Mouse (Mus musculus) G1E (cell line): ENCODE measurements around the gene Hoxb6. TPM values are rescaled to one million over a fixed set of nuclear protein-coding genes. Genes with fewer than 3 reads are reported as not detected.

ENCODE experiments used
- ATAC-seq: 2 replicates; pipeline ENCODE4 v1.8.0; 2016; ENCODE audit warnings: mild to moderate bottlenecking; ENCODE audit not compliant: insufficient number of reproducible peaks, poor library complexity, low FRiP score, severe bottlenecking; ENCODE audit errors: extremely low read depth
- DNase-seq: peaks from one replicate; pipeline ENCODE4 v3.0.0; 2012; ENCODE audit warnings: low spot score
- H3K27me3 ChIP-seq: 2 replicates; pipeline ENCODE4 v1.6.1; 2012; ENCODE audit warnings: mild to moderate bottlenecking, low read length, inconsistent platforms; ENCODE audit not compliant: insufficient read depth
- H3K36me3 ChIP-seq: replicated peaks from 2 replicates; pipeline ENCODE3; 2012; ENCODE audit warnings: mild to moderate bottlenecking, inconsistent platforms
- H3K4me1 ChIP-seq: 2 replicates; pipeline ENCODE4 v1.6.1; 2012; ENCODE audit warnings: low read depth, low read length, inconsistent platforms, mixed read lengths; ENCODE audit not compliant: insufficient read depth
- H3K4me3 ChIP-seq: 2 replicates; pipeline ENCODE4 v1.5.1; 2012; ENCODE audit warnings: low read depth, mild to moderate bottlenecking, inconsistent platforms, low read length, moderate library complexity, mixed read lengths
- H3K9me3 ChIP-seq: replicated peaks from 2 replicates; pipeline ENCODE4 v1.6.1; 2012; ENCODE audit warnings: inconsistent platforms
- CTCF ChIP-seq: IDR thresholded peaks from 2 replicates; pipeline ENCODE4 v1.5.1; 2012; ENCODE audit warnings: low read depth, low read length, inconsistent platforms, mixed read lengths
- GATA1 ChIP-seq: IDR thresholded peaks from 2 replicates; pipeline ENCODE4 v1.6.1; 2012; ENCODE audit warnings: borderline replicate concordance, low read length, inconsistent platforms, mixed read lengths
- GATA2 ChIP-seq: IDR thresholded peaks from 2 replicates; pipeline ENCODE4 v1.6.1; 2012; ENCODE audit warnings: low read depth, low read length, inconsistent platforms, borderline replicate concordance
- POLR2AphosphoS5 ChIP-seq: IDR thresholded peaks from 2 replicates; pipeline ENCODE4 v1.6.1; 2012; ENCODE audit warnings: low read depth, low read length, inconsistent platforms; ENCODE audit not compliant: insufficient replicate concordance
- TAL1 ChIP-seq: conservative IDR thresholded peaks from 2 replicates; pipeline ENCODE4 v1.6.1; 2012; ENCODE audit warnings: low read depth, low read length, inconsistent platforms, mixed read lengths
- polyA plus RNA-seq: library from polyadenylated mRNA; stranded (reverse); fragments of >175 nt; gene quantifications from 2 replicates; pipeline ENCODE4 v1.2.3, GENCODE M21; 2012
- total RNA-seq, 2 experiments: library from RNA; stranded (forward) in 1 of 2; stranded (reverse) in 1 of 2; fragments of 200-1000 nt in 1 of 2; fragments of >200 nt in 1 of 2; fragmentation: Nextera tagmentation in 1 of 2; gene quantifications; 2 replicates each; pipeline ENCODE4 v1.2.3; 2014 to 2017

Gene Hoxb6
- total and polyA plus RNA-seq, 3 experiments, result 0.26 TPM; not detected in 2

DNA sequence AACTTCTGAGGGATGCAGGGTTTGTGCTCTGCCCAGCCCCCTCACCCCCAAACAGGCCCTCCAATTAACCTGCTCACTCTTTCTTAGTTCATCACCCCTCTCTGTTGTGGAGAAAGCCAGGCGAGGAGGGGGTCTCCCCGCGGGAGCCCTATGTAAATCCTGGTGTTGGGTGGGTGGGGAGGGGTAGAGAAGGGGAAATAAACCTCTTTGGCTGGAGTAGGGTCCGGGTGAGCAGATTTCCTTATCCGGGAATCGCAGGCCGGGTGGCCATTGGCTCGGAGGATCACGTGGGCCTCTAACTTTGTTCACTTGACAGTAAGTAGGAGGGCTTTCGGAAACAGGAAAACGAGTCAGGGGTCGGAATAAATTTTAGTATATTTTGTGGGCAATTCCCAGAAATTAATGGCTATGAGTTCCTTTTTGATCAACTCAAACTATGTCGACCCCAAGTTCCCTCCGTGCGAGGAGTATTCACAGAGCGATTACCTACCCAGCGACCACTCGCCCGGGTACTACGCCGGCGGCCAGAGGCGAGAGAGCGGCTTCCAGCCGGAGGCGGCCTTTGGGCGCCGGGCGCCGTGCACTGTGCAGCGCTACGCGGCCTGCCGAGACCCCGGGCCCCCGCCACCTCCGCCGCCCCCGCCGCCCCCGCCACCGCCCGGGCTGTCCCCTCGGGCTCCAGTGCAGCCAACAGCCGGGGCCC, 26.2 kb downstream of the Hoxb6 start:
- TF ChIP-seq GATA1, result no peak
- no peak for TF ChIP-seq TAL1
- no peak for TF ChIP-seq POLR2AphosphoS5
- no peak for TF ChIP-seq GATA2
- no peak for TF ChIP-seq CTCF
- ATAC-seq, result no peak
- H3K4me1 ChIP-seq, result no peaks in the 10 kb centered on the region
- H3K36me3 ChIP-seq, result no peaks in the 10 kb centered on the region
- no peak for DNase-seq
- peaks cover 50% of the 10 kb centered on the region for H3K27me3 ChIP-seq
- no peak overlapping the region for H3K4me3 ChIP-seq
- H3K9me3 ChIP-seq, result no peaks in the 10 kb centered on the region

GRCm38 (mm10) chr11:96319071-96319902, 27.0 kb downstream of the Hoxb6 start:
- ATAC-seq (no peak), DNase-seq (no peak)
- no peak overlapping the region for H3K4me3 ChIP-seq
- no peaks in the 10 kb centered on the region for H3K36me3 ChIP-seq
- no peaks in the 10 kb centered on the region for H3K4me1 ChIP-seq
- TF ChIP-seq TAL1 (no peak), GATA2 (no peak), CTCF (no peak), POLR2AphosphoS5 (no peak), GATA1 (no peak)
- H3K27me3 ChIP-seq, result peaks cover 49% of the 10 kb centered on the region
- H3K9me3 ChIP-seq, result no peaks in the 10 kb centered on the region

GRCm38 (mm10) chr11:96319910-96320309, 27.6 kb downstream of the Hoxb6 start:
- no peak for DNase-seq
- H3K27me3 ChIP-seq, result peaks cover 46% of the 10 kb centered on the region
- H3K9me3 ChIP-seq, result no peaks in the 10 kb centered on the region
- no peak overlapping the region for H3K4me3 ChIP-seq
- no peaks in the 10 kb centered on the region for H3K4me1 ChIP-seq
- TF ChIP-seq POLR2AphosphoS5 (no peak), TAL1 (no peak), GATA1 (no peak), GATA2 (no peak), CTCF (no peak)
- H3K36me3 ChIP-seq, result no peaks in the 10 kb centered on the region
- no peak for ATAC-seq

GRCm38 (mm10) chr11:96320688-96321087, 28.4 kb downstream of the Hoxb6 start:
- Histone ChIP-seq H3K36me3 (no peaks in the 10 kb centered on the region), H3K4me3 (no peak overlapping the region), H3K9me3 (no peaks in the 10 kb centered on the region), H3K27me3 (peaks cover 43% of the 10 kb centered on the region), H3K4me1 (no peaks in the 10 kb centered on the region)
- ATAC-seq (no peak), DNase-seq (no peak)
- TF ChIP-seq CTCF (no peak), TAL1 (no peak), POLR2AphosphoS5 (no peak), GATA1 (no peak), GATA2 (no peak)

- no peaks in the 10 kb centered on the region for H3K9me3 ChIP-seq
- no peak for TF ChIP-seq GATA2
- TF ChIP-seq TAL1, result no peak
- H3K27me3 ChIP-seq, result peaks cover 52% of the 10 kb centered on the region
- H3K4me3 ChIP-seq, result no peak overlapping the region
- no peaks in the 10 kb centered on the region for H3K36me3 ChIP-seq
- DNase-seq (no peak), ATAC-seq (no peak)
- H3K4me1 ChIP-seq, result no peaks in the 10 kb centered on the region
Observed at GRCm38 (mm10) chr11:96321846-96322245, 29.6 kb downstream of the Hoxb6 start.

- no peak for DNase-seq
- no peak for ATAC-seq
- H3K27me3 ChIP-seq, result peaks cover 50% of the 10 kb centered on the region
Observed at GRCm38 (mm10) chr11:96322738-96323137, 30.5 kb downstream of the Hoxb6 start.

More at GRCm38 (mm10) chr11:96322738-96323137, 30.5 kb downstream of the Hoxb6 start:
- Histone ChIP-seq H3K4me1 (no peaks in the 10 kb centered on the region), H3K36me3 (no peaks in the 10 kb centered on the region), H3K9me3 (no peaks in the 10 kb centered on the region), H3K4me3 (no peak overlapping the region)
- no peak for TF ChIP-seq TAL1
